Mouse (Mus musculus) embryonic fibroblast, embryonic 13.5 days (primary cell): Measurements from ENCODE around the gene Wapl.

Source experiments
- CTCF ChIP-seq: IDR thresholded peaks from 2 replicates; pipeline ENCODE4 v1.5.1; 2011; ENCODE audit warnings: mild to moderate bottlenecking, control low read depth, low read length, moderate library complexity, borderline replicate concordance; ENCODE audit not compliant: insufficient read depth
- POLR2A ChIP-seq: IDR thresholded peaks from 2 replicates; pipeline ENCODE4 v1.6.1; 2011; ENCODE audit warnings: low read depth, mild to moderate bottlenecking, control low read depth, low read length, moderate library complexity

DNA sequence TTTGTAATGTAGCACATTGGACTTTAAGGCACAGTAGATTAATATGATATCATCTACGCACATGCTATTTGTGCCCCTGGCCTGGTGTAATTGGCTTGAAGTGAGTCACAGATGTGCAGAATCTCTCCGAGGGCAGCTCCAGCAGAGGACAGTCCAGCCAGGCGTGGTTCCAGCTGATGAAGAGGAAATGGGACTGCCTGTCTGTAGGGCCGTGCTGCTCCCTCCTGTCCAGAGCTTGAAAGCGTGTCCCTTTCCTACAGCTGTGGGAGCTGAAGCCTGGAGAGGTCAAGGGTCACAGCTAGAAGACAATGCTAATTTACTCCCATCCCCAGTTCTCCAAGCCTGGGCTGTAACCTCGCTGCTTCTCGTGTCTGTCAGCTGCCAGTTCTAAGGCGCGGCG lies 89.0 kb downstream of the Wapl start:
- TF ChIP-seq CTCF, result no peak
- no peak for TF ChIP-seq POLR2A
